Mouse (Mus musculus) myocyte (in vitro differentiated cells): ENCODE results near the gene Cxcr5.

ENCODE experiments used
- MYOD1 ChIP-seq, 3 experiments: IDR thresholded peaks; one replicate each; pipeline ENCODE4 v1.6.1; 2011; ENCODE audit warnings: control low read depth in 2 of 3, low read depth in 2 of 3, mild to moderate bottlenecking in 2 of 3, moderate library complexity in 1 of 3; ENCODE audit not compliant: insufficient read length in 2 of 3, control insufficient read depth in 1 of 3
- POLR2A ChIP-seq: IDR thresholded peaks from one replicate; pipeline ENCODE4 v1.6.1; 2011; ENCODE audit warnings: low read depth, mild to moderate bottlenecking, control low read depth, moderate library complexity; ENCODE audit not compliant: insufficient read length
- POLR2AphosphoS2 ChIP-seq: IDR thresholded peaks from one replicate; pipeline ENCODE4 v1.6.1; 2011; ENCODE audit warnings: low read depth, control low read depth; ENCODE audit not compliant: insufficient read length
- REST ChIP-seq: IDR thresholded peaks from one replicate; pipeline ENCODE4 v1.6.1; 2011; ENCODE audit warnings: mild to moderate bottlenecking, control low read depth, moderate library complexity; ENCODE audit not compliant: insufficient read depth, insufficient read length
- TCF12 ChIP-seq: IDR thresholded peaks from one replicate; pipeline ENCODE4 v1.6.1; 2011; ENCODE audit warnings: mild to moderate bottlenecking, control low read depth; ENCODE audit not compliant: poor library complexity, insufficient read depth, severe bottlenecking

GRCm38 (mm10) chr9:44482112-44482511 lies 79.6 kb downstream of the Cxcr5 start:
- TF ChIP-seq POLR2A (no peak), REST (no peak), POLR2AphosphoS2 (no peak), TCF12 (no peak), MYOD1 (IDR thresholded peaks at IDR 0.05; ENCODE audit: control insufficient read depth in 1 of 3, insufficient read length in 2 of 3, low read depth in 2 of 3) (no peak)
